Mouse (Mus musculus) brain, embryonic 14.5 days (tissue): ENCODE measurements around the gene Capn13.

Experiments
- CTCF ChIP-seq: fragments of 200-500 bp; IDR thresholded peaks from 2 replicates; pipeline ENCODE4 v1.5.1; 2012; ENCODE audit warnings: inconsistent platforms, mild to moderate bottlenecking, moderate library complexity, borderline replicate concordance; ENCODE audit not compliant: insufficient read depth, insufficient read length; ENCODE audit errors: extremely low read depth
- POLR2A ChIP-seq: fragments of 200-500 bp; IDR thresholded peaks from 2 replicates; pipeline ENCODE4 v1.6.1; 2012; ENCODE audit warnings: mild to moderate bottlenecking, inconsistent platforms, borderline replicate concordance; ENCODE audit not compliant: poor library complexity, insufficient read depth, insufficient read length, severe bottlenecking; ENCODE audit errors: extremely low read depth

GRCm38 (mm10) chr17:73263077-73263501, 137.6 kb downstream of the Capn13 start:
- TF ChIP-seq POLR2A, result no peak
- no peak for TF ChIP-seq CTCF
